Mouse (Mus musculus): Measurements from ENCODE around the gene Kcnip4.

- no peak for TF ChIP-seq CTCF (IDR thresholded peaks at IDR 0.05; ENCODE audit: extremely low read depth, insufficient read depth, insufficient read length, insufficient replicate concordance)
- TF ChIP-seq POLR2A (IDR thresholded peaks at IDR 0.05; ENCODE audit: low read depth, low read length), result no peak
These were observed 187.5 kb downstream of the Kcnip4 start for GRCm38 (mm10) chr5:49337164-49337563.
